Mouse (Mus musculus): ENCODE data around the gene Kazald1. TPM values are rescaled to one million over a fixed set of nuclear protein-coding genes. Genes with fewer than 3 reads are reported as not detected.

The Kazald1 gene
- polyA plus RNA-seq, 1 experiment from 2014 or later: 2.2 TPM

Other genes starting within 250 kb of the Kazald1 start
- 57.0 and 61.6 TPM in 2 replicates for gene Slf2, start 144.1 kb upstream of the Kazald1 start, polyA plus RNA-seq (2014; fragmentation: Nextera tagmentation; extraction: Ambion mirVana)
- 5.3 and 5.9 TPM in 2 replicates for gene Sema4g, start 86.1 kb upstream of the Kazald1 start, polyA plus RNA-seq (2014; fragmentation: Nextera tagmentation; extraction: Ambion mirVana)
- gene Twnk, start 69.6 kb upstream of the Kazald1 start, polyA plus RNA-seq (2014; fragmentation: Nextera tagmentation; extraction: Ambion mirVana): 19.0 and 25.4 TPM in 2 replicates
- 69.3 and 73.6 TPM in 2 replicates for gene Mrpl43, start 68.8 kb upstream of the Kazald1 start, polyA plus RNA-seq (2014; fragmentation: Nextera tagmentation; extraction: Ambion mirVana)
- 64.4 and 71.7 TPM in 2 replicates for gene Lzts2, start 60.8 kb upstream of the Kazald1 start, polyA plus RNA-seq (2014; fragmentation: Nextera tagmentation; extraction: Ambion mirVana)
- gene Pdzd7, start 29.5 kb upstream of the Kazald1 start, polyA plus RNA-seq (2014; fragmentation: Nextera tagmentation; extraction: Ambion mirVana): 0.14 and 0.21 TPM in 2 replicates
- 11.9 and 12.4 TPM in 2 replicates for gene Sfxn3, start 27.7 kb upstream of the Kazald1 start, polyA plus RNA-seq (2014; fragmentation: Nextera tagmentation; extraction: Ambion mirVana)
- 0.13 and 0.17 TPM in 2 replicates for gene Tlx1, start 75.4 kb downstream of the Kazald1 start, polyA plus RNA-seq (2014; fragmentation: Nextera tagmentation; extraction: Ambion mirVana)
- 5.0 and 5.1 TPM in 2 replicates for gene Lbx1, start 160.6 kb downstream of the Kazald1 start, polyA plus RNA-seq (2014; fragmentation: Nextera tagmentation; extraction: Ambion mirVana)

All from limb, embryonic 11.5 days (tissue).